Mouse (Mus musculus): ENCODE data around the gene Dazl. TPM values are rescaled to one million over a fixed set of nuclear protein-coding genes. Genes with fewer than 3 reads are reported as not detected.

Gene Dazl
- polyA plus RNA-seq, 1 experiment = not detected

- no peak for TF ChIP-seq POLR2A (IDR thresholded peaks at IDR 0.05; ENCODE audit: borderline replicate concordance, low read depth, low read length)
- TF ChIP-seq CTCF (IDR thresholded peaks at IDR 0.05; ENCODE audit: low read depth, low read length) = no peak
- Histone ChIP-seq H3K4me3 (ENCODE audit: insufficient read depth, low read length) (no peak overlapping the region), H3K27ac (ENCODE audit: insufficient read depth, low read depth, low read length) (no peak overlapping the region), H3K4me1 (ENCODE audit: control insufficient read depth, insufficient read depth, low read length) (peaks cover 2% of the 10 kb centered on the region; the same call in 1 of the 2 replicates)
These were observed 56.6 kb downstream of the Dazl start for GRCm38 (mm10) chr17:50236702-50237435.

GRCm38 (mm10) chr17:50235943-50236701 lies 57.3 kb downstream of the Dazl start:
- TF ChIP-seq POLR2A (IDR thresholded peaks at IDR 0.05; ENCODE audit: borderline replicate concordance, low read depth, low read length) = no peak
- no peak for TF ChIP-seq CTCF (IDR thresholded peaks at IDR 0.05; ENCODE audit: low read depth, low read length)
- Histone ChIP-seq H3K4me3 (ENCODE audit: insufficient read depth, low read length) (no peak overlapping the region), H3K4me1 (ENCODE audit: control insufficient read depth, insufficient read depth, low read length) (peaks cover 2% of the 10 kb centered on the region; the same call in 1 of the 2 replicates), H3K27ac (ENCODE audit: insufficient read depth, low read depth, low read length) (no peak overlapping the region)

- peaks cover 2% of the 10 kb centered on the region; the same call in 1 of the 2 replicates for H3K4me1 ChIP-seq (ENCODE audit: control insufficient read depth, insufficient read depth, low read length)
- H3K27ac ChIP-seq (ENCODE audit: insufficient read depth, low read depth, low read length) = no peak overlapping the region
- H3K4me3 ChIP-seq (ENCODE audit: insufficient read depth, low read length) = no peak overlapping the region
- TF ChIP-seq POLR2A (IDR thresholded peaks at IDR 0.05; ENCODE audit: borderline replicate concordance, low read depth, low read length) (no peak), CTCF (IDR thresholded peaks at IDR 0.05; ENCODE audit: low read depth, low read length) (no peak)
These were observed 59.5 kb downstream of the Dazl start for GRCm38 (mm10) chr17:50233956-50234355.

DNA sequence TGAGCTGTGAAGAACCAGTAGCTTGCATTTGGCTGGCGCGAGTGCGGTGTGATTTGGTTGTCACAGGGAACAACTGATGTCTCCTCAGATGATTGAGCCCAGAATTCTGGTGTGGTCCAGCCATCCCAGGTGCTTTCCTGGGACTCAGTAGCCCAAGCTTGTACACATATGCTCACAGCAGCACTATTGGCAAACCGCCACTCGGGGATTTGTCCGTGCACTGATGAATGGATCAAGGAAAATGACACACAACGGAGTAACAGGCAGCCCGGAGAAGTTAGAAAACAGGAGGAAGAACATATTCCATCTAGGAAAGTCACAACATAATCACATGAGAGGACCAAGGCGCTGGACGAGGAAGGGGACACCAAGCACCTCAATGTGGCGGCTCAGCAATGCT lies 60.6 kb downstream of the Dazl start:
- H3K4me1 ChIP-seq (ENCODE audit: control insufficient read depth, insufficient read depth, low read length) = no peaks in the 10 kb centered on the region; the same call in 1 of the 2 replicates
- H3K4me3 ChIP-seq (ENCODE audit: insufficient read depth, low read length) = no peak overlapping the region
- no peak for TF ChIP-seq CTCF (IDR thresholded peaks at IDR 0.05; ENCODE audit: low read depth, low read length)
- no peak for TF ChIP-seq POLR2A (IDR thresholded peaks at IDR 0.05; ENCODE audit: borderline replicate concordance, low read depth, low read length)
- H3K27ac ChIP-seq (ENCODE audit: insufficient read depth, low read depth, low read length) = no peak overlapping the region

- H3K4me3 ChIP-seq (ENCODE audit: insufficient read depth, low read length) = no peak overlapping the region
- TF ChIP-seq POLR2A (IDR thresholded peaks at IDR 0.05; ENCODE audit: borderline replicate concordance, low read depth, low read length) (no peak), CTCF (IDR thresholded peaks at IDR 0.05; ENCODE audit: low read depth, low read length) (no peak)
These were observed 62.2 kb downstream of the Dazl start for GRCm38 (mm10) chr17:50231206-50231605.

DNA sequence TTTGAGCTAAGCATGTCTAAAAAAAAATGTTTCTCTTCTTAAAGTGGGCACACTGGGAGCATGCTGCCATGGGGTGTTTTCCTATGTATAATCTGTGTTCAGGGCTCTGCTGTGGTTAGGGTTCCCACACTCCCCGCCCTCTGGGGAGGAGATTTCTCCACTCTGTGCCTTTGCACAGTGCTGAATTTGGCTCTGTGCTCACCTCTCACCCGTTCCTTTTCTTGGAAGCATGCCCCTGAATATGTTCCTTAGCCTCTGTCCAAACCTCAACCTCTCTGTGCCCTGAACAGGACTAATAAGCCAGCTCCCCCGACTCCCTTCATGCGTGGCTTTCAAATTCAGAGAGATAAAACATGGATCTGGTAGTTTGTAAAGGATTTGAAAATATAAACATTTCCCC lies 63.9 kb downstream of the Dazl start:
- TF ChIP-seq POLR2A (IDR thresholded peaks at IDR 0.05; ENCODE audit: borderline replicate concordance, low read depth, low read length) (no peak), CTCF (IDR thresholded peaks at IDR 0.05; ENCODE audit: low read depth, low read length) (no peak)
- no peak overlapping the region for H3K4me3 ChIP-seq (ENCODE audit: insufficient read depth, low read length)
- no peaks in the 10 kb centered on the region for H3K4me1 ChIP-seq (ENCODE audit: control insufficient read depth, insufficient read depth, low read length)
- H3K27ac ChIP-seq (ENCODE audit: insufficient read depth, low read depth, low read length) = no peak overlapping the region

More at GRCm38 (mm10) chr17:50231206-50231605, 62.2 kb downstream of the Dazl start:
- no peaks in the 10 kb centered on the region for H3K4me1 ChIP-seq (ENCODE audit: control insufficient read depth, insufficient read depth, low read length)
- no peak overlapping the region for H3K27ac ChIP-seq (ENCODE audit: insufficient read depth, low read depth, low read length)

Other genes starting within 250 kb of the Dazl start
- 69.7 and 76.5 TPM in 2 replicates for gene Rftn1, start 103.0 kb downstream of the Dazl start, polyA plus RNA-seq (2012; ENCODE audit: insufficient read depth, insufficient read length, missing spikeins)
- gene Plcl2, start 215.8 kb upstream of the Dazl start, polyA plus RNA-seq (2012; ENCODE audit: insufficient read depth, insufficient read length, missing spikeins) = 29.9 and 30.9 TPM in 2 replicates